Mouse (Mus musculus): ENCODE measurements at regions not wholly inside any gene's neighbourhood (a gene's known extent, or its start where the extent isn't known, plus 50 kb on each side); places are given as distances from the start of the nearest gene placed in this dataset.

DNA sequence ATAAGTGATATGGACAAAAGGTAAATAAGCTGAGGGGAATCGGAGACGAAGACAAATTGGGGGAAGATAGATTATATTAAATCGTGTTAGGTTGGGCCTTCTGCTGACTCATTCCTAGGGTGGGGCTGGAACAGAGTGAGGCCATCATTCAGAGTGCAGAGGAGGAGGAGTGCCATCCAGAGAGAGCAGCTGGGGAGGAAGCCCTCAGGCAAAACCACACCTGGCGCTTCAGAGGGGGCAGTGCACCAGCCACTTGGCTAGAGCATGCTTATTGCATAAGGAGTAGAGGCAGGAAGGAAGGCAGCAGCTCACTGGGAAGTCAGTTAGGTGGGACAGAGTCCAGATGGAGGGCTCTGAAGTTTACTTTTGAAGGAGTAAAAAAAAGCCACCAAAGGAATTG, 51.0 kb upstream of the Bank1 start:
- TF ChIP-seq CTCF (conservative IDR thresholded peaks at IDR 0.05; ENCODE audit: insufficient read depth, insufficient read length, low read depth, low read length) (no peak), POLR2A (IDR thresholded peaks at IDR 0.05; ENCODE audit: low read depth, low read length) (no peak)
